Mouse (Mus musculus) spleen, adult 2 months (tissue): ENCODE results near the gene Ptprh.

ENCODE experiments used
- CTCF ChIP-seq: fragments of 200-500 bp; IDR thresholded peaks from 2 replicates; pipeline ENCODE4 v1.5.1; 2011; ENCODE audit warnings: mild to moderate bottlenecking, inconsistent platforms; ENCODE audit not compliant: insufficient read depth, insufficient read length, insufficient replicate concordance; ENCODE audit errors: extremely low read depth
- POLR2A ChIP-seq: fragments of 200-500 bp; IDR thresholded peaks from 2 replicates; pipeline ENCODE4 v1.6.1; 2011; ENCODE audit warnings: low read depth, low read length, inconsistent platforms

GRCm38 (mm10) chr7:4527302-4527689 is 76.5 kb downstream of the Ptprh start:
- TF ChIP-seq POLR2A (no peak), CTCF (no peak)
